Mouse (Mus musculus) CH12.LX (cell line): ENCODE data around the gene Necap2. TPM values are rescaled to one million over a fixed set of nuclear protein-coding genes. Genes with fewer than 3 reads are reported as not detected.

Source experiments
- DNase-seq: peaks from one replicate; pipeline ENCODE4 v3.0.0-alpha.2; 2013; ENCODE audit errors: extremely low read depth
- H3K27ac ChIP-seq: 2 replicates; pipeline ENCODE4 v1.5.1; 2012; ENCODE audit warnings: low read depth, mild to moderate bottlenecking, control low read depth, moderate library complexity; ENCODE audit not compliant: insufficient read depth
- H3K27me3 ChIP-seq: replicated peaks from 2 replicates; pipeline ENCODE3; 2012; ENCODE audit warnings: inconsistent platforms
- H3K36me3 ChIP-seq, 2 experiments: replicated peaks in 1 of 2; 2 replicates each; pipeline versions ENCODE3 to v1.6.1; 2012; ENCODE audit warnings: inconsistent platforms in 1 of 2, low read length in 1 of 2, mild to moderate bottlenecking in 1 of 2, mixed read lengths in 1 of 2, moderate library complexity in 1 of 2; ENCODE audit not compliant: control insufficient read depth in 1 of 2, insufficient read depth in 1 of 2
- H3K4me1 ChIP-seq, 2 experiments: 2 replicates each; pipeline ENCODE4 v1.6.1; 2012; ENCODE audit warnings: inconsistent platforms in 1 of 2, moderate library complexity in 1 of 2; ENCODE audit not compliant: insufficient read depth in 2 of 2, control insufficient read depth in 1 of 2
- H3K4me2 ChIP-seq: 2 replicates; pipeline ENCODE4 v1.6.1; 2012; ENCODE audit warnings: low read depth, mild to moderate bottlenecking, control low read depth; ENCODE audit not compliant: poor library complexity, insufficient read depth, severe bottlenecking
- H3K4me3 ChIP-seq, 3 experiments: fragments of 150-350 bp in 1 of 3; sonication (generic) in 1 of 3; replicated peaks in 1 of 3; 2 replicates each; pipeline versions ENCODE3 to v1.5.1; 2011 to 2012; ENCODE audit warnings: low read depth in 2 of 3, low read length in 2 of 3, mild to moderate bottlenecking in 2 of 3, moderate library complexity in 2 of 3, control low read depth in 1 of 3, improper control_type of control experiment in 1 of 3, inconsistent platforms in 1 of 3, mixed read lengths in 1 of 3; ENCODE audit not compliant: poor library complexity in 1 of 3
- H3K79me2 ChIP-seq: replicated peaks from 2 replicates; pipeline ENCODE4 v1.6.1; 2012; ENCODE audit warnings: mild to moderate bottlenecking, moderate library complexity; ENCODE audit not compliant: control insufficient read depth, poor library complexity, insufficient read depth, severe bottlenecking; ENCODE audit errors: extremely low read depth
- H3K9ac ChIP-seq: 2 replicates; pipeline ENCODE4 v1.6.1; 2012; ENCODE audit warnings: low read depth, mild to moderate bottlenecking, control low read depth, moderate library complexity; ENCODE audit not compliant: insufficient read depth
- H3K9me3 ChIP-seq: replicated peaks from 2 replicates; pipeline ENCODE3; 2012; ENCODE audit warnings: low read length, inconsistent platforms, mixed read lengths
- BHLHE40 ChIP-seq: IDR thresholded peaks from 2 replicates; pipeline ENCODE4 v1.6.1; 2011; ENCODE audit warnings: mild to moderate bottlenecking, low read depth, low read length, improper control_type of control experiment
- CHD2 ChIP-seq: IDR thresholded peaks from 2 replicates; pipeline ENCODE4 v1.6.1; 2011; ENCODE audit warnings: low read length, improper control_type of control experiment
- E2F4 ChIP-seq: IDR thresholded peaks from 2 replicates; pipeline ENCODE4 v1.6.1; 2011; ENCODE audit warnings: low read depth, low read length, improper control_type of control experiment; ENCODE audit not compliant: insufficient replicate concordance
- EP300 ChIP-seq: IDR thresholded peaks from 2 replicates; pipeline ENCODE4 v1.6.1; 2011; ENCODE audit warnings: low read length, improper control_type of control experiment
- ETS1 ChIP-seq: conservative IDR thresholded peaks from 2 replicates; pipeline ENCODE4 v1.6.1; 2012; ENCODE audit warnings: low read depth, mild to moderate bottlenecking, inconsistent platforms, low read length, improper control_type of control experiment, moderate library complexity
- HCFC1 ChIP-seq: IDR thresholded peaks from 2 replicates; pipeline ENCODE4 v1.6.1; 2012; ENCODE audit warnings: low read depth, mild to moderate bottlenecking, inconsistent platforms, low read length, improper control_type of control experiment
- IRF4 ChIP-seq: IDR thresholded peaks from 2 replicates; pipeline ENCODE4 v1.6.1; 2014; ENCODE audit warnings: low read depth, mild to moderate bottlenecking, inconsistent platforms, low read length, improper control_type of control experiment
- MAX ChIP-seq: IDR thresholded peaks from 2 replicates; pipeline ENCODE4 v1.6.1; 2011; ENCODE audit warnings: low read length, improper control_type of control experiment
- MEF2A ChIP-seq: IDR thresholded peaks from 2 replicates; pipeline ENCODE4 v1.6.1; 2014; ENCODE audit warnings: low read depth, mild to moderate bottlenecking, inconsistent platforms, low read length, improper control_type of control experiment, borderline replicate concordance
- MXI1 ChIP-seq: IDR thresholded peaks from 2 replicates; pipeline ENCODE4 v1.6.1; 2011; ENCODE audit warnings: mild to moderate bottlenecking, low read depth, low read length, improper control_type of control experiment
- MYC ChIP-seq: IDR thresholded peaks from 2 replicates; pipeline ENCODE4 v1.6.1; 2011; ENCODE audit warnings: low read depth, mild to moderate bottlenecking, improper control_type of control experiment, low read length
- SMC3 ChIP-seq: IDR thresholded peaks from 2 replicates; pipeline ENCODE4 v1.6.1; 2011; ENCODE audit warnings: low read depth, low read length, improper control_type of control experiment
- TCF12 ChIP-seq: IDR thresholded peaks from 2 replicates; pipeline ENCODE4 v1.6.1; 2014; ENCODE audit warnings: low read depth, mild to moderate bottlenecking, inconsistent platforms, low read length, improper control_type of control experiment
- UBTF ChIP-seq: IDR thresholded peaks from 2 replicates; pipeline ENCODE4 v1.6.1; 2012; ENCODE audit warnings: low read depth, mild to moderate bottlenecking, inconsistent platforms, low read length, improper control_type of control experiment, moderate library complexity
- USF1 ChIP-seq: IDR thresholded peaks from 2 replicates; pipeline ENCODE4 v1.6.1; 2014; ENCODE audit warnings: low read depth, mild to moderate bottlenecking, inconsistent platforms, low read length, improper control_type of control experiment
- USF2 ChIP-seq: conservative IDR thresholded peaks from 2 replicates; pipeline ENCODE4 v1.6.1; 2011; ENCODE audit warnings: low read depth, low read length, improper control_type of control experiment
- ZKSCAN1 ChIP-seq: IDR thresholded peaks from 2 replicates; pipeline ENCODE4 v1.6.1; 2012; ENCODE audit warnings: low read depth, inconsistent platforms, low read length, improper control_type of control experiment, borderline replicate concordance
- ZMIZ1 ChIP-seq: IDR thresholded peaks from 2 replicates; pipeline ENCODE4 v1.6.1; 2012; ENCODE audit warnings: low read depth, mild to moderate bottlenecking, inconsistent platforms, low read length, improper control_type of control experiment
- dilution Hi-C: fragments of 300-500 bp; cut with MboI; formaldehyde crosslinking; loops from 2 replicates; pipeline ENCODE4 v1.14.3; 2020; ENCODE audit warnings: low sequenced_read_pairs; ENCODE audit not compliant: extremely low pct_unique_long_range_greater_than_20kb, extremely low pct_ligation_motif_present
- in situ Hi-C: fragments of 300-500 bp; cut with MboI; formaldehyde crosslinking; loops from 3 replicates; pipeline ENCODE4 v1.14.3; 2019; ENCODE audit warnings: low sequenced_read_pairs, low pct_ligation_motif_present, low pct_unique_long_range_greater_than_20kb, mixed read lengths
- polyA plus RNA-seq: library from polyadenylated mRNA; unstranded; fragments of >175 nt; gene quantifications from 2 replicates; pipeline ENCODE4 v1.2.1, GENCODE M21; 2012; ENCODE audit warnings: low read depth; ENCODE audit not compliant: insufficient read length
- total RNA-seq, 2 experiments: library from RNA; depleted of rRNA; stranded (reverse); fragments of 300-350 nt in 1 of 2; fragments of >200 nt in 1 of 2; gene quantifications; 2 replicates each; pipeline ENCODE4 v1.2.3; 2012 to 2014

Gene Necap2
- total and polyA plus RNA-seq, 3 experiments: 32.6 to 41.7 (median 34.8) TPM

DNA sequence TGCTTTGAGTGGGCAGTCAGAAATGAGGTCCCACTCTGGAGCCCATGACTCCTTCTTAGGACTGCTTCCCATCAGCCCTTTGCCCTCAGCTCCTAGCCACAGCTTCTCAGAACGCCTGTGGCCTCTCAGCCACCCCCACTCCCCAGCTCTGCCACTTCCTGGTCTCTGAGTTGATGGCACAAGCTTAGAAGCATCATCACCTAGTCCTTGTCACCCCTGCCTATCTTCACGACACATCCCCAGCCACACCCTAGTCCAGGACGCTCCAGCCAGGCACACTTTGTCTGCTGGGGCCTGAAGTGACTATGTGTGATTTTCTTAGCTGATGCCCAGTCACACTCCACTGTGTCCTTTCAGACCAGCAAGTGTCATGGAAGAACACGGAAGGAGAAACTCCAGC lies 20.8 kb upstream of the Necap2 start:
- no peak for DNase-seq
- no peak overlapping the region for H3K9ac ChIP-seq
- TF ChIP-seq ZKSCAN1: no peak
- no peak for TF ChIP-seq ZMIZ1
- TF ChIP-seq IRF4: no peak
- no peak for TF ChIP-seq USF1
- TF ChIP-seq, all 38 proteins: peak for 0
- Histone ChIP-seq H3K4me2 (no peak overlapping the region), H3K4me3 (no peak overlapping the region), H3K4me1 (no peaks in the 10 kb centered on the region), H3K9me3 (no peaks in the 10 kb centered on the region), H3K27me3 (no peaks in the 10 kb centered on the region), H3K27ac (no peak overlapping the region), H3K36me3 (no peaks in the 10 kb centered on the region), H3K79me2 (no peaks in the 10 kb centered on the region)
- dilution Hi-C loops (no loop called here), in situ Hi-C loops (no loop called here)

DNA sequence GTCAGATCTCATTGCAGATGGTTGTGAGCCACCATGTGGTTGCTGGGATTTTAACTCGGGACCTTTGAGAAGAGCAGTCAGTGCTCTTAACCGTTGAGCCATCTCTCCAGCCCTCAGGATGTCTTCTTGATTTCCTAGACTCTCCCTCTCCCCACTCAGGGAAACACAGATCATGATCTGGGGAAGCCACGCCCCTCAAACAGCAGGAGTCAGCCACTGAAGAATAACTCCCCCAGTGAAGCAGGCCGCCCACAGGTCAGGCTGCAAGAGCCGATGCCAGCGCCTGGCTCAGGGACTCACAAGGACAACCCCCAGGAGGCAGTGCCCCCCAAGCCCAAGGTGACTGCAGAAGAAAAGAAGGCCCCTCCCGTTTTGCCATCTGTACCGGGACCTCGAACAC lies 18.6 kb upstream of the Necap2 start:
- no peak overlapping the region for H3K27ac ChIP-seq
- no peak overlapping the region for H3K4me2 ChIP-seq
- no peaks in the 10 kb centered on the region for H3K79me2 ChIP-seq
- dilution Hi-C loops: no loop called here
- no peak for DNase-seq
- no peaks in the 10 kb centered on the region for H3K4me1 ChIP-seq
- peaks cover 7% of the 10 kb centered on the region for H3K27me3 ChIP-seq
- no peak overlapping the region for H3K9ac ChIP-seq
- TF ChIP-seq MYC (no peak), UBTF (no peak), EP300 (no peak), BHLHE40 (no peak), CHD2 (no peak), SMC3 (no peak), HCFC1 (no peak), E2F4 (no peak), ETS1 (no peak), MAX (no peak), TCF12 (no peak), MXI1 (no peak), MEF2A (no peak), USF1 (no peak), ZKSCAN1 (no peak), USF2 (no peak)
- in situ Hi-C loops: no loop called here
- H3K9me3 ChIP-seq: no peaks in the 10 kb centered on the region
- no peak overlapping the region for H3K4me3 ChIP-seq
- H3K36me3 ChIP-seq: no peaks in the 10 kb centered on the region
